Mouse (Mus musculus) E14TG2a.4 (cell line): ENCODE data around the gene Rnf183.

Experiments
- H3K27me3 ChIP-seq: 2 replicates; pipeline ENCODE4 v1.6.1; 2014; ENCODE audit warnings: low read length, control low read depth; ENCODE audit not compliant: insufficient read depth
- H3K36me3 ChIP-seq: 2 replicates; pipeline ENCODE4 v1.6.1; 2014; ENCODE audit warnings: low read length, control low read depth; ENCODE audit not compliant: insufficient read depth
- H3K4me1 ChIP-seq: replicated peaks from 2 replicates; pipeline ENCODE4 v1.6.1; 2014; ENCODE audit warnings: low read depth, low read length, control low read depth
- H3K4me3 ChIP-seq: replicated peaks from 2 replicates; pipeline ENCODE4 v1.5.1; 2014; ENCODE audit warnings: mild to moderate bottlenecking, low read length
- H3K9me3 ChIP-seq: 2 replicates; pipeline ENCODE4 v1.6.1; 2014; ENCODE audit warnings: low read length, control low read depth
- CTCF ChIP-seq: conservative IDR thresholded peaks from 2 replicates; pipeline ENCODE4 v1.5.1; 2014; ENCODE audit warnings: low read length
- NANOG ChIP-seq: IDR thresholded peaks from 2 replicates; pipeline ENCODE4 v1.6.1; 2014; ENCODE audit warnings: borderline replicate concordance, low read length, mixed read lengths
- POU5F1 ChIP-seq: IDR thresholded peaks from 2 replicates; pipeline ENCODE4 v1.6.1; 2014; ENCODE audit warnings: low read length, borderline replicate concordance

The Rnf183 gene

DNA sequence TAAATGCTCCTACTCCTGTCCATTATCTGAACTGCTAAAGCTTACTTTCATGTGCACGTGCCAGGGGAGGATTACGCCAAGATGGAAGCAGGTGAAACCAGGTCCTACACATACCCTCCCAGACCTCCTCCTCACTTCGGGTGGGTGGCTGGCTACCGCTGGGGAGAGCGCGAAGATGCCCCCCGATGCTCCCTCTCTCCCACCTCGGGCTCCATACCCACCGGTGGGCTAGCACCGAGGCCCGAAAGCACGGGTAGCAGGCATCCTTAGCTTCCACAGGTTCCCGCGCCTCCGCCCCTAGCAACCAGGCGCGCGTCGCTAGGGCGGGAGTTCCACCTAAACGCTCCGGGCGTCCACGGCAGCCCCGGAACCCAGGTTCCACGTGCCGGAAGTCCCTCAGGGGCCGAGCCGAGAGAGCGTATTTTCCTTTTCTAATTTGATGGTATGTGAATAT, 35.6 kb upstream of the Rnf183 start, which contains the start of gene Wdr31:
Gene Wdr31 (minus strand): TSS at position 299 of the 454 bp plus-strand sequence.
- Histone ChIP-seq H3K27me3 (no peaks in the 10 kb centered on the region), H3K9me3 (peaks cover 14% of the 10 kb centered on the region), H3K4me1 (peaks cover 14% of the 10 kb centered on the region), H3K4me3 (peak within 1 kb of the TSS; percentile 87), H3K36me3 (peaks cover 26% of the 10 kb centered on the region)
- TF ChIP-seq POU5F1 (no peak), NANOG (no peak), CTCF (no peak)

- H3K27me3 ChIP-seq = no peaks in the 10 kb centered on the region
- H3K4me1 ChIP-seq = peaks cover 14% of the 10 kb centered on the region
- peak; percentile 34 for TF ChIP-seq CTCF
- no peak for TF ChIP-seq POU5F1
- no peak for TF ChIP-seq NANOG
- H3K9me3 ChIP-seq = no peaks in the 10 kb centered on the region
- H3K36me3 ChIP-seq = peaks cover 37% of the 10 kb centered on the region
- no peak overlapping the region for H3K4me3 ChIP-seq
Measured at GRCm38 (mm10) chr4:62468158-62468557, 33.1 kb upstream of the Rnf183 start.

- Histone ChIP-seq H3K27me3 (no peaks in the 10 kb centered on the region), H3K4me1 (peaks cover 9% of the 10 kb centered on the region), H3K9me3 (no peaks in the 10 kb centered on the region), H3K4me3 (no peak overlapping the region), H3K36me3 (peaks cover 81% of the 10 kb centered on the region)
- no peak for TF ChIP-seq NANOG
- TF ChIP-seq POU5F1 = no peak
- no peak for TF ChIP-seq CTCF
Measured at GRCm38 (mm10) chr4:62463124-62463523, 28.1 kb upstream of the Rnf183 start.

DNA sequence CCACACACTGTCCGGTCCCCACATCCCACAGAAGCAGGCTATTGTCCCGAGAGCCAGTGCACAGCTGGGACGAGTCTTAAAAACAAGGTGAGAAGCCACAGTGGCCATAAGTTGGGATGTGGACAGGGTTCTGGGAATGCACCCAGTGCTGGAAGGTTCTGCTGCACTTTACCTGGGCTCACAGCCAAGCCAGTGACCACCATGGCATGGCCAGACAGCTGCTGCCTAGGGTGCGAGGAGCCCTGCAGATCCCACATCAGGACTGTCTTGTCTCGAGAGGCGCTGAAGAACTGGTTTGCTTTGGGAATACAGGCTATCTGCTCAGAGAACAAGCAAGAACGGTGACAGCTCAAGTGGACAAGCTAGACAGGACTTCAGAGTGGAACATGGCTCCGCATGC, 25.3 kb upstream of the Rnf183 start:
- Histone ChIP-seq H3K4me3 (no peak overlapping the region), H3K9me3 (no peaks in the 10 kb centered on the region), H3K4me1 (no peaks in the 10 kb centered on the region), H3K36me3 (peaks cover 88% of the 10 kb centered on the region), H3K27me3 (no peaks in the 10 kb centered on the region)
- TF ChIP-seq CTCF (no peak), POU5F1 (no peak), NANOG (no peak)

- Histone ChIP-seq H3K4me3 (no peak overlapping the region), H3K4me1 (peaks cover 8% of the 10 kb centered on the region), H3K9me3 (no peaks in the 10 kb centered on the region), H3K27me3 (no peaks in the 10 kb centered on the region), H3K36me3 (peaks cover 99% of the 10 kb centered on the region)
- TF ChIP-seq NANOG = no peak
- TF ChIP-seq CTCF = no peak
- TF ChIP-seq POU5F1 = no peak
Measured at GRCm38 (mm10) chr4:62459081-62459480, 24.0 kb upstream of the Rnf183 start.

- Histone ChIP-seq H3K27me3 (no peaks in the 10 kb centered on the region), H3K4me3 (no peak overlapping the region), H3K9me3 (peaks cover 31% of the 10 kb centered on the region), H3K4me1 (peaks cover 12% of the 10 kb centered on the region), H3K36me3 (peaks cover 88% of the 10 kb centered on the region)
- TF ChIP-seq CTCF = peak; percentile 50
- no peak for TF ChIP-seq POU5F1
Measured at GRCm38 (mm10) chr4:62454995-62455394, 19.9 kb upstream of the Rnf183 start.

DNA sequence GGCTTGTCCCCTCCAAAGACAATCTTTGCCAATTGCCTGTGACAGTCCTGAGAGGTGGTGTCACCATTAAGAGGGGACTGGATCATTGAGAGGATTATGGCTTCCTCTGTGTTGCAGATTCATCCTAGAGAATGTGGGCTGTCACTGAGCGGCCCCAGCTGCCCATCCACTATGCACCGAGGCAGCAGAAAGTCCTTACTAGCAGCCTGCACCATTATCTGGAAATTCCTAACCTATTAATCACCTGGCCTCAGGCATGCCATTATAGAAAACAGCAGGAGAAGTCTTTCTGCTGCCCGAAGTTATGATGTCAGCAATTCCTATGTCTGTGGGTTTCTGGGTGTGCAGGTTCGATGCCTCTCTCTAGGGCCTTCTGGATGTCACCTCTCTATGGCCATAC, 5.9 kb upstream of the Rnf183 start:
- no peak overlapping the region for H3K4me3 ChIP-seq
- H3K36me3 ChIP-seq = no peaks in the 10 kb centered on the region
- H3K9me3 ChIP-seq = peaks cover 34% of the 10 kb centered on the region
- TF ChIP-seq CTCF (no peak), POU5F1 (no peak), NANOG (no peak)
- 0 out of 2 replicates have a peak, but pooled peaks cover 2% of the 10 kb centered on the region for H3K4me1 ChIP-seq
- H3K27me3 ChIP-seq = no peaks in the 10 kb centered on the region

GRCm38 (mm10) chr4:62440544-62440943, 5.5 kb upstream of the Rnf183 start:
- H3K27me3 ChIP-seq = no peaks in the 10 kb centered on the region
- no peaks in the 10 kb centered on the region for H3K36me3 ChIP-seq
- no peak overlapping the region for H3K4me3 ChIP-seq
- peaks cover 34% of the 10 kb centered on the region for H3K9me3 ChIP-seq
- H3K4me1 ChIP-seq = 0 out of 2 replicates have a peak, but pooled peaks cover 2% of the 10 kb centered on the region
- TF ChIP-seq NANOG (no peak), CTCF (no peak), POU5F1 (no peak)

- no peaks in the 10 kb centered on the region for H3K36me3 ChIP-seq
- no peaks in the 10 kb centered on the region for H3K27me3 ChIP-seq
- no peak overlapping the region for H3K4me3 ChIP-seq
- 0 out of 2 replicates have a peak, but pooled peaks cover 2% of the 10 kb centered on the region for H3K4me1 ChIP-seq
- peaks cover 34% of the 10 kb centered on the region for H3K9me3 ChIP-seq
- no peak for TF ChIP-seq NANOG
- TF ChIP-seq CTCF = no peak
- TF ChIP-seq POU5F1 = no peak
Measured at GRCm38 (mm10) chr4:62439793-62440192, 4.7 kb upstream of the Rnf183 start.
